Mouse (Mus musculus) kidney, adult 2 months (tissue): ENCODE data around the gene Rpia. TPM values are rescaled to one million over a fixed set of nuclear protein-coding genes. Genes with fewer than 3 reads are reported as not detected.

Experiments used
- DNase-seq: peaks from one replicate; pipeline ENCODE4 v3.0.0; 2021
- H3K27ac ChIP-seq: fragments of 200-500 bp; 2 replicates; pipeline ENCODE4 v1.5.1; 2012; ENCODE audit warnings: low read depth, low read length, control low read depth, inconsistent platforms; ENCODE audit not compliant: insufficient read depth
- H3K27me3 ChIP-seq: fragments of 200-500 bp; replicated peaks from 2 replicates; pipeline ENCODE4 v1.6.1; 2012; ENCODE audit warnings: mild to moderate bottlenecking, moderate library complexity, low read length, inconsistent platforms; ENCODE audit not compliant: control insufficient read depth, insufficient read depth
- H3K36me3 ChIP-seq: fragments of 200-500 bp; 2 replicates; pipeline ENCODE4 v1.6.1; 2012; ENCODE audit warnings: mild to moderate bottlenecking, moderate library complexity, low read length, inconsistent platforms; ENCODE audit not compliant: control insufficient read depth, insufficient read depth
- H3K4me1 ChIP-seq: fragments of 200-500 bp; 2 replicates; pipeline ENCODE4 v1.6.1; 2011; ENCODE audit warnings: low read length; ENCODE audit not compliant: control insufficient read depth, insufficient read depth
- H3K4me3 ChIP-seq: fragments of 200-500 bp; 2 replicates; pipeline ENCODE4 v1.5.1; 2011; ENCODE audit warnings: mild to moderate bottlenecking, low read depth, low read length, control low read depth; ENCODE audit not compliant: insufficient read depth
- CTCF ChIP-seq: fragments of 200-500 bp; conservative IDR thresholded peaks from 2 replicates; pipeline ENCODE4 v1.5.1; 2011; ENCODE audit warnings: low read depth, mild to moderate bottlenecking, control low read depth, low read length, moderate library complexity, mixed read lengths; ENCODE audit not compliant: insufficient read depth, insufficient read length
- POLR2A ChIP-seq: fragments of 200-500 bp; IDR thresholded peaks from one replicate; pipeline ENCODE4 v1.6.1; 2011; ENCODE audit warnings: low read depth, low read length, control low read depth
- WGBS: fragments of 180-500 bp; shearing (Covaris S2); methylation state at CpG from one replicate; pipeline ENCODE4 v1.1.7; 2018; 5-methylcytosine and 5-hydroxymethylcytosine counted together
- polyA plus RNA-seq: library from polyadenylated mRNA; depleted of rRNA; stranded (reverse); fragments of >200 nt; gene quantifications from 2 replicates; pipeline ENCODE4 v1.2.3, GENCODE M21; 2012

Rpia gene
- polyA plus RNA-seq, 1 experiment = 15.0 TPM

DNA sequence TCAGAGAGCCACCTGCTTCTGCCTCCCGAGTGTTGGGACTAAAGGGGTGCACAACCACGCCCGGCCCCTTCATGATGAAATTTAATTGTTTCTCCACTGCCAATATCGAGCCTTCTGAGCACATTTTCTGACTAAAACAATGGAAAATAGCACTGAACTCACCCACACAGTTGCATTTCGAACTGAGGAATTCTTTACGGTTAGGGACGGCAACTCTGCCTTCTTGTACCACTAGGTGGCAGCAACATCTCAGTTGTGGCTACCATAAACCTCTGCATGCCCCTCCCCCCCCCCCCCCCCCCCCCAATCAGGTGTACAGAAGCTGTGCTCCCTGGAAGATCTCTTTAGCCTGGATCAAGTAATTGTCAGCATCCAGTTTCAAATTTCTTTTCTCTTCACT lies 13.2 kb upstream of the Rpia start:
- WGBS = 12% methylated on average over 7 of the region's 7 CpGs
- H3K4me3 ChIP-seq = no peak overlapping the region
- DNase-seq = peak; percentile 78
- no peaks in the 10 kb centered on the region for H3K27me3 ChIP-seq
- H3K27ac ChIP-seq = no peak overlapping the region
- H3K36me3 ChIP-seq = no peaks in the 10 kb centered on the region
- H3K4me1 ChIP-seq = peaks cover 8% of the 10 kb centered on the region; the same call in 1 of the 2 replicates
- TF ChIP-seq POLR2A = no peak
- peak; percentile 66 for TF ChIP-seq CTCF

DNA sequence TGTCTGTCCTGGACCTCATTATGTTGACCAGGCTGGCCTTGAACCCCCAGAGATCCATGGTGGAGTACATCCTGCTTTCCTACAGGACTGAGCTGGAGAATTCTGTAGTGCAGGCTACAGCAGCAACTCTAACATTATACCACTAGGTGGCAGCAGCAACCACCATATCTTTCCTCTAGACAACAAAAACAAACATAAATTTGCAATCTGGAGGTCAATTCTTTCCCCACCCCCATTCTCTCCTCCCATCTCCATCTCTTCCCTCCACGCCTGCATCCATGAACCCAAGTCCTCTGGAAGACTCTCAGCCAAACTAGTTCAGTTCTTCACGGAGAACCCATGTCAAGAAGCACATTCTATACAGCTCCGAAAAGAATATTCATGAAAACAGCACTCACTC lies 12.6 kb upstream of the Rpia start:
- H3K27ac ChIP-seq = no peak overlapping the region
- WGBS = 32% methylated on average over 3 of the region's 3 CpGs
- peak; percentile 44 for TF ChIP-seq CTCF
- no peak for TF ChIP-seq POLR2A
- peaks cover 8% of the 10 kb centered on the region; the same call in 1 of the 2 replicates for H3K4me1 ChIP-seq
- no peak overlapping the region for H3K4me3 ChIP-seq
- H3K36me3 ChIP-seq = no peaks in the 10 kb centered on the region
- H3K27me3 ChIP-seq = no peaks in the 10 kb centered on the region
- peak; percentile 65 for DNase-seq

DNA sequence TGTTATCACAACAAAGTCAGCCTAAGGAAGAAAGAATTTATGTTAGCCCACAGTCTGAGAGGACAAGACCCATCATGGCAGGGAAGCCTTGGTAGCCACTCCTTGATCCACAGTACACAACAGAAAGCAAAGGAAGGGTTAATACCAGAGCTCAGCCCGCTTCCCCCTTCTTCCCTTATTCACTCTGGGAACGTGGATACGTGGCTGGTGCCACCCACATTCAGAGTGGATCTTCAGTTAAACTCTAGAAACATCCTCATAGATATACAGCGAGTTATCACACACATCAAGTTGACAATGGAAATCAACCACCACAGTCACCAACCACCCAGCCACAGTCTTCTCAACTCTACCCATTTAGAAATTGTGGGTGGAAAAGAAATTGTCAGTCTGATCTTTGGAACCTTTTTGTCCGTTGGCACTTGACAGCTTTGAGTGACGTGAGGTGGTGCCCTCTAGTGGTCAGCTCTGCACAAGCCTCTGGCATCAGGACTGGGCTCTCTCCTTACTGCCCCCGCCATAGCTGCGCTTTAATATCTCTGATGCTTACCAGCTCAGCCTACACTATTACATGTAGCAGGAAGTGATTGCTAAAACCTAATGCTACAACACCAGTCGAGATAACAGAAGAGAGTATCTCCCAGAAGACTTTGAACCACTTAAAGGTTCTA lies 5.7 kb upstream of the Rpia start:
- no peaks in the 10 kb centered on the region for H3K36me3 ChIP-seq
- no peaks in the 10 kb centered on the region for H3K27me3 ChIP-seq
- H3K4me3 ChIP-seq = no peak overlapping the region
- DNase-seq = peak; percentile 77
- no peak overlapping the region for H3K27ac ChIP-seq
- TF ChIP-seq CTCF = peak; percentile 93
- TF ChIP-seq POLR2A = no peak
- no peaks in the 10 kb centered on the region; the same call in 1 of the 2 replicates for H3K4me1 ChIP-seq
- 23% methylated on average over 9 of the region's 9 CpGs for WGBS

DNA sequence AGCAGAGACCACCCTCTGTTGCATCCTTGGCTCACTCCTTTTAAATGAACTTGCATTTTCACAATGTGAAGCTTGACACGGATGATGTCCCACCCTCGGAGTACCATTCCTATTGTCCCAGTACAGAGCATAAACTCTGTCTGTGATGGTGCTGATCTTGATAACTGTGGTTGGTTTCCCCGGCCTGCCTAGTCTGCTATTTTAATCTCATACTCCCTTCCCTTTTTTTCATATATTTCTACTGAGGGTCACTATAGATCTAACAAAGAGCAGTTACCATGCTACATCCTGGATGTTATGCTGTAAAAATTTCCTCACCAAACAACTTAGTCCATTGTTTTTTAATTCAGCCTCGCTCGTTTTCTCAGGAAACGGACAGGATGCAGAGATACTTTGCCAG lies 4.9 kb upstream of the Rpia start:
- Histone ChIP-seq H3K4me1 (no peaks in the 10 kb centered on the region; the same call in 1 of the 2 replicates), H3K27ac (no peak overlapping the region), H3K4me3 (no peak overlapping the region), H3K27me3 (no peaks in the 10 kb centered on the region), H3K36me3 (no peaks in the 10 kb centered on the region)
- WGBS = 62% methylated on average over 6 of the region's 6 CpGs
- TF ChIP-seq CTCF = no peak
- no peak for TF ChIP-seq POLR2A
- no peak for DNase-seq

DNA sequence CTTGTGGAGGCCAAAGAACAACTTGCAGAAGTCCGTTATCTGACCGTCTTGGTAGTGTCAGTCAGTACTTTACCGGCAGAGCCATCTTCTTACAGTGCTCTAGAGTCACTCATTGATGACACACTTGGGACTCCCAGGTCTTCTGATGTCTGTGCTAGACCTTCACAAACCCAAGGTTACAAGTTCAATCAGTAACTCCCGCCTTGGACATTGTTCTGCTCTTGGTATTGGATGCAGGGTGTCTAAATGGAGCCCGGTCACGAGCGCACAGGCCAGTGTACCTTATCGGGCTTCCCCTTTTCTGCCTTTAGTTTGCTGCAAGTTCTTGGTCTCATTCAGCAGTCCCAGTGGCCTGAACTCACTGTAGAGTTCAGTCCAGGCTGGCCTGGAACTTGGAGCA lies 612 bp upstream of the Rpia start:
- H3K4me1 ChIP-seq = peaks cover 5% of the 10 kb centered on the region
- H3K4me3 ChIP-seq = peak overlapping the region; percentile 35
- H3K27ac ChIP-seq = no peak overlapping the region
- H3K27me3 ChIP-seq = no peaks in the 10 kb centered on the region
- peak; percentile 43 for DNase-seq
- TF ChIP-seq POLR2A = no peak
- TF ChIP-seq CTCF = no peak
- no peaks in the 10 kb centered on the region for H3K36me3 ChIP-seq
- WGBS = 39% methylated on average over 8 of the region's 8 CpGs

DNA sequence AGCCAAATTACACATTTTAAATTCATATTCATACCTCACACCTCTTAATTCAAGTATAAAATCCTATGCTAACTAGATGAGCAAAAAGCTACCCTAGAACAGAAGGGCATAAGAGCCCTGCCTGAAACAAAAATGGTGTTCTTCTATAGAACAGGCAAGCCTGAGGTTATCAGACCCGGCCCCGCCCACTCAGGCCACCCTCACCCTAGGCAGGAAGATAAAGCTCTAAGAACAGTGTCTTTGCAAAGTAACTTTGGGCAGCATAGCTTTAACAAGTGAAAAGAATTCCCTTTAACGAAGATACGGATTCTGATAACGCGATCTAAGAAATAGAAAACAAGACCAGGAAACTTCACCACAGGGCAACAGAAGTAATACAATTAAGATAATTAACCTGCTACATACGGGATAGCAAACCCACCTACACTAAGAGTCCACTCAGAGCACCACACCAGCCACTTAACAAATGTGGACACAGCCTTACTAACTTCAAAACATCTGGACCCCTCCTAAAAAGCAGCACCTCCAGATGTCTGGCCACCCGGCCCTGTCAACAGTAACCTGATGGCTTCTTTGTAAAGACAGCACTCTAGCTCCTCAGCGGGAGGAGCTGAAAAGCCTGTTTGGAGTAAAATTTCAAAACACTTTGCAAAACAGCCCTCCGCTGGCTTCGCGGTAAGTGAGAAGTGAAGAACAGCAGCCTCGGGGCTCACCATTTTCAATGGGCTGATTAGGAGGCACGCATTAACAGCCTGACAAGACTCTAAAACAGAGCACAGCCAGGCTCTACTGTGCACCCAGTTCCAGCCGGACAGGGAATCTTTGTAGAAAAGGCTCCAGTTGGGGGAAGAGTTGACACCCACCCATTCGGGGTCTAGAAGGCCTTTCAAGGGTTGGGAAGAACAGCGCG lies 925 bp downstream of the Rpia start:
- Histone ChIP-seq H3K27ac (0 out of 2 replicates have a peak overlapping the region, but pooled peaks have one; percentile 0), H3K36me3 (no peaks in the 10 kb centered on the region), H3K27me3 (no peaks in the 10 kb centered on the region), H3K4me3 (peak overlapping the region; percentile 67), H3K4me1 (peaks cover 5% of the 10 kb centered on the region)
- TF ChIP-seq CTCF (no peak), POLR2A (no peak)
- 6% methylated on average over 18 of the region's 18 CpGs for WGBS
- DNase-seq = no peak
